Mouse (Mus musculus) embryo, embryonic 11 days (tissue): ENCODE data around the gene Fkbp5.

Experiments
- DNase-seq: peaks from one replicate; pipeline ENCODE4 v3.0.0-alpha.2; 2015

Fkbp5 gene

DNA sequence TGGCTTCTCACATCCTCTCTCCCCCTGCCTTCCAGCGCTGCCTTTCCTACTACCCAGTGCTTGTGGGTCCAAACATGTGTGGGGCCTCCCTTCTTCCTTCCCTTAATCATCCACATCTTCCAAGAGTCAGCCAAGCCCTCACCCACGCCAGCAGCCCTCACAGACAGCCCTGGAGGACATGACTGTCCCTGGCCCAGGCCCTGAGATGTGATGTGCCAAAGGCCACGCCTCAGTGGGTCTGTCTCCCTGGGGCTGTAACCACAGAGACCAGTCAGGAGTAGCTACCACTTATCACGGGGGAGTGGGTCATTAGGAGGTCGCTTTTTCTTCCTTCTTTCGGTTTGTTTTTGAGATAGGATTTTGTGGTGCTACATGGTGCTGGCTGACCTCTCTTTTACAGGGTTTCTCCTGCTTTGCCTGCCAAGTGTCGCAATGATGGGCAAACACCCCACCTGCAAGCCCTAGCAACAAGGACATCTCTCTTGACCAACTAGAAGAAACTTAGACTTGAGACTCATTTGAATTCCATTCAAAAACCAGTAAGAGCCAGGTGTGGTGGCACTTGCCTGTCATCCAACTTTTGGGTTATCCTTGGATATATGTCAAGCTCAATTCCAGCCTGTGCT is 15.0 kb downstream of the Fkbp5 start:
- no peak for DNase-seq

DNA sequence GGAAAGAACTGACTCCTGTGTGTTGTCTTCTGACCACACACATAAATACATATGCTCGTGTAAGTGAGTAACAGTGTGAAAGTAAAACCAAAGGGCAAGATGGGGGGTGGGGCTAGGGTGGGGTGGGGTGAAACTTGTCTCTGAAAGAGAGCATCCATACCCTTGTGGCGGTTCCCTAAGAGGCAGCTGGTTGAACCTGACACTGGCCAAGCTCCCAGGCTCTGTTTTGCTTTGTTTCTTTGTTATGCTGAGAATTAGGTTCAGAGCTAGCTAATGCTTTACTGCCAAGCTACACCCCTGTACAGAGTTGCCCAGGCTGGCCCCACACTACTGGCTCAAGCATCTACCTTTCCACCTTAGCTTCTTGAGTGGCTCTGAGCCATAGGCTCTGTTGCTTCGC is 16.9 kb downstream of the Fkbp5 start:
- DNase-seq, result no peak

DNA sequence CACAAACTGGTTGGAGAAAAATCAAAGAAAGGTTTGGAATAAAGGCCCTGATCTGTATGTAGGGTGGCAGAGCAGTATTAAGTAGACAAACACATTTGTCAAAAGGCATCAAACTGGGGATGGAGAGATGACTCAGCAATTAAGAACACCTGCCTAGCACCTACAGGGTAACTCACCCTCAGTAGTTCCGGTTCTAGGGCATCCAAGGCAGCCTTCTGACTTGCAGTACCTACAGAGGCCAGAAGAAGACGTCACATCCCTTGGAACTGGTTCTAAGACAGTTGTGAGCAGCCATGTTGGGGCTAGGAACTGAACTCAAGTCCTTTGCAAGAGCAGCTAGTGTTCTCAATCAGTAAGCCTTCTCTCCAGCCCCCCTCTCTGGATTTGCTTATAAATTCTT is 18.1 kb downstream of the Fkbp5 start:
- no peak for DNase-seq

GRCm38 (mm10) chr17:28495832-28496231 is 21.5 kb downstream of the Fkbp5 start:
- DNase-seq, result no peak

DNA sequence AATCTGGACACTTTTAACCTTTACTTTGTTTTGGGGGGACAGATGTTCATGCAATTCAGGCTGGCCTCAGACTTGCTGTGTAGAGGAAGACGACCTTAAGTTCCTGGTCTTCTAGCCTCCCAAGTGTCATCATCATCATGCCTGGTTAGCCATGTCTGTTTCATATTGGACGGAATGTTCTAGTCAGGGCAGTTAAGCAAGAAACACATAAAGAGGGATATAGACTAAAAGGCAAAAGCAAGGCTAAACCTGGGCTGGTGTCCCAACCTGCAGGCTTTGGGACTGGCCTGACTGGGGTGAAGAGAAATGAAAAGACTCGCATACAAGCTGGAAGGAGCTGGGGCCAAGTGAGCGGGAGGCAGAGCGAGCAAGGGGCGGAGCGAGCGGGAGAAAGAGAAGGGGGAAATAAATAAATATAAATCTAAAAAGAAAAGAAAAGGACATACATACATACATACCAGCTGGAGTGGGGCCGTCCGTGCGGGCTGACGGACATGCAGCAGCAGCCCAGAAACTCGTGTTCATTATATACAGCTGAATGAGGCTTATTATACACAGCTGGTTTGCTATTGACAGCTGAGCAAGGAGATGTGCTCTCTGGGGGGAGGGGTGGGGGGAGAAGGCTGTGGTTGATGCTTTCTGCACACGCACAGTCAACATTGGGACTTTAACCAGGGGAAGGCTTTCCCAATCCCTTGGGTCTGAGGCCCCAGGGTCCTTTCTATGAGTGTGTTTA is 26.1 kb downstream of the Fkbp5 start:
- DNase-seq, result no peak

DNA sequence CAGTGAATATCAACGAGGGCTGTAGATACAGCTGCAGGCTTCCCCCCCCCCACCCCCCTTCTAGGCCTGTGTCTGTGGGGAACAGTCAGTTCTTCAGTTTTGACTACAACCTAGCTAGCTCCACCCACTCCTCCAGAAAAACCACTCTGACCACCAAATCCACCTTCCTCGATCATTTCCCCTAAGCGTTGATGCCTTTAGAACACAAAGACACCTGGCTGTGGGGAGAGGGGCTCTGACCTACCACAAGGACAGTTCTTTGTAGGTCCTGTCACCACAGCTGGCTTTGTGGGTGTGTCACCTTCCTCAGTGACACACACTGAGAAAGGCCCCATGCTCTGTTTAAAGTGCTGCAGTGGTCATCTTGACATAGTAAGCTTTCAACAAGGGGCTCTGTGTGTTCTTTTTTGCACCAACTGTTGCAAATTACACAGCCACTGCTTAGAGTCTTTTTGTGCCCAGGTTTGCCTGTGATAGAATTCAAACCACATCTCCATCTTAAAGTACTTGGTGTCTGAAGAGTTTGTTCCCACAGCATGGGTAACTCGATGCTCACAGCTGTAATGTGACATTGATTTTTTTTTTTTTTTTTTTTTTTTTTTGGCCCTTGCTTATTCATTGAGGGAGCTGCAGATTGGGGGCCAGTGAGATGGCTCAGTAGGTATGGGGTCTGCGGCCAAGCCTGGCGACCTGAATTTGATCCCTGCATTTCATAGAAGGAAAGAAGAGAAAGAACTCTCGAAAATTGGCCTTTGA is 28.9 kb downstream of the Fkbp5 start:
- DNase-seq, result no peak

DNA sequence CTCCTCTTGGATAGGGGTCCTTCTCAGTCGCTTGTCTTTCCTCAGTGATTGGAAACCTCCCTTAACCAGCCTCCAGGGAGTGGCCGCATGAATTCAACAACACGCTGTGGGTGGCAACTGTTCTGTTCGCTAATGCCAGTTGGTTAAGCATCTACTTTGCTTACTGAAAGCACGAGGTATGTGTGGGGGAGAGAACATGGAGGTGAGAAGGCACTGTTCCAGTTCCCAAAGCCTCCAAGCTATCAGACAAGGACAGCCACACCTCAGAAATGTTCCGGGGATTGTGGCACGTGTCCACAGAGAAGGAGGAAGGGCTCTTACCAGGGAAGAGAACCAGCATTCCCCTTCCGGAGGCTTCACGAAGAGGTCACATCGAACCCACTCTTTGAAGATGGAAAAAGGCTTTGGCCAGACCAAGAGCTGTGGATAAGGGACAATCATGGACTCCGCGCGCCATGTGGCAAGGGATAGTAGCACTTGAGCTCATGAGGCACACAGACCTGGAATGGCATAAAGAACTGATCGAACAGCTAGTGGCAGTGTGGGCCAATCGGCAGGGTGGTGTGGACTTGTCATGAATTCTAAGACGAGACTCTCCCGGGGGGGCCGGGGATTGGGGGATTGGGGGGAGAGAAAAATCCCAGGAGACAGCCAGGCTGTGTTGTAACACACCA is 29.6 kb downstream of the Fkbp5 start:
- no peak for DNase-seq

DNA sequence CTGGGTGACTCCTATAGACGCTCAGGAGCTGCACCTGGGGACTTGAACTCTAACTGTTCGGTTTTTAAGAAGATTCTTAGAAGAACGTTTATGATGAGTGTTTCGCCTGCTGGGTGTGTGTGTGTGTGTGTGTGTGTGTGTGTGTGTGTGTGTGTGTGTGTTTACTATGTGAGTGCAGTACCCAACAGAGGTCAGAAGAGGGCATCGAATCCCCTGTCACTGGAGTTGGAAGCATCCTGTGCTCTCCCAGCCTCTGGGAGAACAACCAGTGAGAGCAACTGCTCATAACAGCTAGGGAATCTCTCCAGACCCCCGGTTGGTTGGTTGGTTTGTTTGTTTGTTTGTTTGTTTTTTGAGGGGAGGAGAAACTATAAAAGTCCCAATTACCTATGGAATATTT is 30.6 kb downstream of the Fkbp5 start:
- no peak for DNase-seq

GRCm38 (mm10) chr17:28485977-28486400 is 31.3 kb downstream of the Fkbp5 start:
- peak; percentile 99 for DNase-seq

GRCm38 (mm10) chr17:28485446-28485948 is 31.8 kb downstream of the Fkbp5 start:
- peak; percentile 74 for DNase-seq

- DNase-seq, result peak; percentile 67
Observed at GRCm38 (mm10) chr17:28484704-28485445, 32.5 kb downstream of the Fkbp5 start.

GRCm38 (mm10) chr17:28477421-28477820 is 39.9 kb downstream of the Fkbp5 start:
- DNase-seq, result no peak

DNA sequence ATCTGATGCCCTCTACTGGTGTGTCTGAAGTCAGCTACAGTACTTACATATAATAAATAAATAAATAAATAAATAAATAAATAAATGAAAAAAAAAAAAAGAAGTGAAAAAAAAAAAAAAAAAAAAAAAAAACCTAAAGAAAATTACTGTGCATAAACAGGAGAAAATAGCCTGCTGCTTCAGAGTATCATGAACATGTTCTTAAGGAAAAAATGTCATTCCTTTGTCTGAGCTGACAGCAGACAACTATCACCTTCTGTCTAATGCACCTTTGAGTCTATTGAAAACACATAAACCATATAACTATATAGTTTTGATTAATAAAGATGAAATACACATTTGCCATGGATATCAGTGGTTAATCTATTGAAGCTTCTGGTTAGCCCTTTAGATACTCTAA is 40.9 kb downstream of the Fkbp5 start:
- DNase-seq, result no peak

DNA sequence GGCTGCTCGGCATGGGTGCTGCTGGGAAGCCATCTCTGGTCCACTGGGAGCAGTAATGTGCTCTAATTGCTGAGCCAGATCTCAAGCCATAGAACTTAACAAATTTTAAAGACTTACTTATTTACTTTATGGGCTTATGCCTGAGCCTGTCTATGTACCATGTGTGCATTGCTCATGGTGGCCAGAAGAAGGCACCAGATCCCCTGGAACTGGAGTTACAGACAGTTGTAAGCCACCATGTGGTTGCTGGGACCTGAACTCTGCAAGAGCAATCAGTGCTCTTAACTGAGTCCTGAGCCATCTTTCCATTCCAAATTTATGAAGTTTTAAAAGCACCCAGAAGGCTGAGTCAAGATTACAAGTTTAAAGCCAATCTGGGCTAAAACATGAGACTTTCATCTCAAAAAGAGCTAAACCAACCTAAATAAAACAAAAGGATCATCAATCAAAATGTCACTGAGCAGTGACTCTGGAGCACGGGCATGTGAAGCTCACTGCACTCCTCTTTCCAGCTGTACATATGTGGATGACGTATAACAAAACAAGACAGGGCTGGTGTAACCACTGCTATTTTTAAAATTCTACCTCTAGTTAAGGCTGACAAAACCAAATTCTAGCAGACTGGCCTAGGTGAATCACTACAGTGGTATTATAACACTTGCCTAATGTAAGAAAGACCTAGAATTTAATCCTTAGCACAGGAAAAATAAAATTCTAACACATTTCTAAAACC is 41.6 kb downstream of the Fkbp5 start:
- DNase-seq, result no peak

DNA sequence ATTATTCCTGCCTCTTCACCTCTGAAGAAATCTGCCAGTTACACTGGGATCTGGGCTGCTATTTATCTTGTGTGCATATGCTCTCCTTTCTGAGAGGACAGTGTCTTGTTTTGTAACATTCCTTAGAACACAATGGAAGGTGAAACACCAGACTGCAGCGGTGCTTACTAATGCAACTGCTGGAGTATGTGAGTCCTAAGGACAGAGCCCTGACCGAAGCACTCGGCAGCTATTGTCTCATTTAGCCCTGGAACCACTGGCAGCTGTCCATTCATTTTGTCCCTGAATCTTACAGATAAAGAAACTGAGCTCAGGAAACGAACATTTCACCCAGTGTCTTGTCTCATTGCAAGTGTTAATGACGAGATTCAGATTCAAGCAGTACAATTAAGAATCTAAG is 44.6 kb downstream of the Fkbp5 start:
- DNase-seq, result no peak

GRCm38 (mm10) chr17:28470876-28471275 is 46.5 kb downstream of the Fkbp5 start:
- no peak for DNase-seq

- DNase-seq, result no peak
Observed at GRCm38 (mm10) chr17:28467749-28468148, 49.6 kb downstream of the Fkbp5 start.

DNA sequence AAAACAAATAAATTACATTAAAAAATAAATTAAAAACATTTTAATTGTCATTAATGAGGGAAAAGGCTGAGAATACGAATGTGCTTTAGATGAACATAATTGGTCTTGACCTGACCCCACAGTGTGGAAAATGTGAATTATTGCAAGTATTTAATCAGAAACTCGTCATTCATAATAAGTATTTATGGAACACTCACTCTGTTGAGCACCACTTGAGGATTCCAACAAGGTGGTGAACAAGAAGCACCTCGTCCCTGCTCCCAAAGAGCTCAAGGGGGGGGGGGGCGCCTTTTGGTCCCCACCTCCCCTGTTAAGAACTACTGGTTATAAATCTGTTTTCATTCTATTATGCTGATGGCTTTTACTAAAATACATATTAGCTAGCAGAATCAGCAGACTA is 51.4 kb downstream of the Fkbp5 start:
- no peak for DNase-seq

DNA sequence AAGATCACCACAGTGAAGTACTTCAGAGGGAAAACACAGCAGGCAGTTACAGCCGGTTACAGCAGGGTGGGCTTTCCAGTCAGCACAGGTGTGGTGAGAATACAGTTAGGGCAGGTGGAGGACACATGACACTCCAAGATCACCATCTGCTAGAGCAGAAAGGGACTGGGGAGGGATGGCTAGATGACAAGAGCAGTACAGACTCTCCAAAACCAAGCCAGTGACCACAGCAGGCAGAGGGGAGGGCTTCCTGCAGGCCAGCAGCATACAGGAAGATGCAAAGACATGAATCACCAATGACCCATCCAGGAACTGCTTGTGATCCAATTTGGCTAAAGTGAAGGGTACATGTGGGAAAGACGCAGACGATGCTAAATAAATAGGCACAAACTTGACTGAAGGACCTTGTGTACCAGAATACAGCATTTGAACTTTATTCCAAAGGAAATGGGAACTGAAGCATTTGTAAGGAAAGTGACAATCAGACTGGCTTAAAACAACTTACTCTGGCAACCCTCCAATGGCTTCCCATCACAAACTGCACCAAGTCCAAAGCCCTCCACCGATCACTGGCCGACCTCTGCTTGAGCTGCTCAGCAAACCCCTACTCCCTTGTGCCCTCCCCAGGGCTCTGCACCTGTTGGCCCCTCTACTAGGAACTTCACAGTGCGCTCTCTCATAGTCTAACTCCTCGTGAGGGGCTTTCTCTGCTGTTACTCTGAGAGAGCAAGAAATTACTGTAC is 53.5 kb downstream of the Fkbp5 start:
- DNase-seq, result no peak

GRCm38 (mm10) chr17:28460388-28460787 is 56.9 kb downstream of the Fkbp5 start:
- no peak for DNase-seq

DNA sequence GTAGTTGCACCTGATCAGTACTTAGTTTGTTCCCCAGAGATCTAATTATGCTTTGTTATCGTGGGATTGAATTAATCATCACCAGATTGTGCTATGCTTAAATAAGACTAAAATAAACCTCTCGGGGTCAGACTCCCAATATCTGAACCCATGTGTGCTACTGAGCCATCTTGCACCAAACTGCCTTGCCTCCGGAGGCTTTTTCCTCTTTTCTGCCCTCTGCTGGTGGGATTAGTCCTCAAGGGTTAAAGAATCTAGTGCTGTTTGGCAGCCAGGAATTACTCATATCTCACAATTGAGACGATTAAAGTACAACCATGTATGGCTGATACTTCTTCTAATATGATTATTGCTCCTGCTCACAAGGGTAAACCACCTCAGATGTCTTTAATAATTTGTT is 62.2 kb downstream of the Fkbp5 start:
- DNase-seq, result peak; percentile 59
